Comparison of ENCODE assay signal across 16 mouse cellular contexts in the genomic region with DNA sequence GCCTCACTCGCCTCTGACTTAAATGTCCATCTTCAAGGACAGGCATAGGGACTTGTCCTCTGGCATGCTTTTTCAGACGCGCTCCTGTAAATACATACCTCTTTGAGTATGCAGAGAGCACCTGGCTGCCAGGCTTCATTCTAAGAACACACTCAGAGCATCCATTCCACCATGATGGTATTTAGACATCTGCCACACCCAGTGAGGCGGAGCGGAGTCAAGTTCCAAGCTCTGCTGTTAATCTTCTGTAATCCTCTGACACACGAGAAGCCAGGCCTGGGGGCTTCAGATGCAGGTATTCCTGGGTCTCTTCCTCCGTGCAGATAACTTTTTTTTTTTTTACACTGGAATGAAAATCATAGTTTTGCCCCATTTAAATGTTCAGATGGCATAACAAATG. TPM values are rescaled to one million over a fixed set of nuclear protein-coding genes. Genes with fewer than 3 reads are reported as not detected.
DNase-seq lines count a peak whose midpoint lies in the region; ATAC-seq and TF ChIP-seq lines count a peak whose summit lies in the region.
"Had no signal": no experiment of that assay in that cellular context is flagged by ENCODE, and none has a peak within 500 bp of the region (broad histone marks: within the 10 kb centered on the region; RNA-seq: fewer than 3 reads in every experiment).

No protein-coding gene starts in this region.

- H3K9ac ChIP-seq in kidney, embryonic 16.5 days (replicated peaks; ENCODE audit: low read length), result no peak overlapping the region
- no peak overlapping the region for H3K9ac ChIP-seq in kidney, embryonic 14.5 days (ENCODE audit: low read depth, low read length)
- H3K9ac ChIP-seq in embryonic facial prominence, embryonic 13.5 days, result no peak overlapping the region
- no peak overlapping the region for H3K9ac ChIP-seq in limb, embryonic 14.5 days (ENCODE audit: low read depth, low read length, severe bottlenecking)
- 0 out of 2 replicates have a peak overlapping the region, but pooled peaks have one; percentile 32 for H3K9ac ChIP-seq in stomach, embryonic 16.5 days (ENCODE audit: low read length)
- H3K9ac ChIP-seq: forebrain, postnatal 0 days; hindbrain, embryonic 13.5 days had no signal

- H3K9me3 ChIP-seq in kidney, embryonic 16.5 days (ENCODE audit: low read length), result no peaks in the 10 kb centered on the region
- no peaks in the 10 kb centered on the region for H3K9me3 ChIP-seq in kidney, embryonic 14.5 days (ENCODE audit: control insufficient read depth, low read length)
- no peaks in the 10 kb centered on the region for H3K9me3 ChIP-seq in embryonic facial prominence, embryonic 13.5 days
- no peaks in the 10 kb centered on the region for H3K9me3 ChIP-seq in limb, embryonic 14.5 days (ENCODE audit: control insufficient read depth, low read length)
- H3K9me3 ChIP-seq in stomach, embryonic 16.5 days (replicated peaks; ENCODE audit: control insufficient read depth, low read length), result no peaks in the 10 kb centered on the region
- H3K9me3 ChIP-seq: hindbrain, embryonic 13.5 days had no signal

- peak; percentile 46 for DNase-seq in limb, embryonic 14.5 days (ENCODE audit: low spot score)
- no peak for DNase-seq in right cerebral cortex, postnatal 4 days
- no peak for DNase-seq in T-cell, adult 2 months (ENCODE audit: low spot score)
- no peak for DNase-seq in cerebellum, adult 11-12 months
- DNase-seq: adrenal gland, postnatal 25 days; B cell, adult 2 months; cerebellum, postnatal 14 days; forebrain, postnatal 0 days; heart, adult 2 months; midbrain, embryonic 14.5 days; thymus, adult 2 months had no signal

- WGBS in kidney, embryonic 16.5 days, result 51% methylated on average over 7 of the region's 7 CpGs
- 48% methylated on average over 7 of the region's 7 CpGs for WGBS in kidney, embryonic 14.5 days
- WGBS in embryonic facial prominence, embryonic 13.5 days, result 37% methylated on average over 7 of the region's 7 CpGs
- WGBS in limb, embryonic 14.5 days, result 45% methylated on average over 7 of the region's 7 CpGs
- 47% methylated on average over 7 of the region's 7 CpGs for WGBS in stomach, embryonic 16.5 days

- no peaks in the 10 kb centered on the region for H3K27me3 ChIP-seq in kidney, embryonic 16.5 days (ENCODE audit: insufficient read depth, low read length)
- no peaks in the 10 kb centered on the region for H3K27me3 ChIP-seq in kidney, embryonic 14.5 days (ENCODE audit: control insufficient read depth, insufficient read depth, low read length)
- H3K27me3 ChIP-seq in embryonic facial prominence, embryonic 13.5 days, result no peaks in the 10 kb centered on the region
- no peaks in the 10 kb centered on the region for H3K27me3 ChIP-seq in limb, embryonic 14.5 days (ENCODE audit: control insufficient read depth, insufficient read depth, low read length)
- no peaks in the 10 kb centered on the region for H3K27me3 ChIP-seq in stomach, embryonic 16.5 days (ENCODE audit: control insufficient read depth, insufficient read depth, low read length)

- no peak overlapping the region for H3K27ac ChIP-seq in kidney, embryonic 16.5 days (ENCODE audit: low read length)
- H3K27ac ChIP-seq in kidney, embryonic 14.5 days (ENCODE audit: low read depth, low read length), result no peak overlapping the region
- H3K27ac ChIP-seq in embryonic facial prominence, embryonic 13.5 days, result peak overlapping the region; percentile 35
- no peak overlapping the region for H3K27ac ChIP-seq in limb, embryonic 14.5 days (replicated peaks; ENCODE audit: low read depth, low read length)
- H3K27ac ChIP-seq in stomach, embryonic 16.5 days (ENCODE audit: low read length), result peak overlapping the region; percentile 72
- H3K27ac ChIP-seq: heart, adult 2 months; hindbrain, embryonic 13.5 days had no signal

- no peak for TF ChIP-seq POLR2A in limb, embryonic 14.5 days (IDR thresholded peaks at IDR 0.05; ENCODE audit: borderline replicate concordance, extremely low read depth, insufficient read depth, insufficient read length)

- no peak for ATAC-seq in kidney, embryonic 16.5 days (ENCODE audit: low FRiP score, low TSS enrichment)
- no peak; the same call in 1 of the 2 replicates for ATAC-seq in kidney, embryonic 14.5 days (ENCODE audit: low FRiP score, low TSS enrichment)
- ATAC-seq in embryonic facial prominence, embryonic 13.5 days (ENCODE audit: insufficient number of reproducible peaks, insufficient read depth, low FRiP score, low TSS enrichment, low read depth), result no peak
- no peak for ATAC-seq in limb, embryonic 14.5 days (ENCODE audit: low FRiP score, low read depth)
- ATAC-seq in stomach, embryonic 16.5 days (ENCODE audit: insufficient read depth, low FRiP score), result no peak
- ATAC-seq: forebrain, postnatal 0 days had no signal

- H3K4me1 ChIP-seq in kidney, embryonic 16.5 days (ENCODE audit: insufficient read depth, low read length), result peaks cover 24% of the 10 kb centered on the region
- peaks cover 18% of the 10 kb centered on the region; the same call in 1 of the 2 replicates for H3K4me1 ChIP-seq in kidney, embryonic 14.5 days (ENCODE audit: control insufficient read depth, insufficient read depth, low read length)
- peaks cover 41% of the 10 kb centered on the region for H3K4me1 ChIP-seq in embryonic facial prominence, embryonic 13.5 days
- H3K4me1 ChIP-seq in limb, embryonic 14.5 days (ENCODE audit: control insufficient read depth, insufficient read depth, low read length), result peaks cover 16% of the 10 kb centered on the region
- peaks cover 12% of the 10 kb centered on the region for H3K4me1 ChIP-seq in stomach, embryonic 16.5 days (ENCODE audit: control insufficient read depth, insufficient read depth, low read length)

- H3K36me3 ChIP-seq in kidney, embryonic 16.5 days (ENCODE audit: insufficient read depth, low read length), result no peaks in the 10 kb centered on the region
- H3K36me3 ChIP-seq in kidney, embryonic 14.5 days (ENCODE audit: control insufficient read depth, insufficient read depth, low read length), result no peaks in the 10 kb centered on the region
- no peaks in the 10 kb centered on the region for H3K36me3 ChIP-seq in embryonic facial prominence, embryonic 13.5 days
- no peaks in the 10 kb centered on the region for H3K36me3 ChIP-seq in limb, embryonic 14.5 days (ENCODE audit: control insufficient read depth, insufficient read depth, low read length)
- no peaks in the 10 kb centered on the region for H3K36me3 ChIP-seq in stomach, embryonic 16.5 days (ENCODE audit: control insufficient read depth, insufficient read depth, low read length)
- H3K36me3 ChIP-seq: hindbrain, embryonic 13.5 days had no signal

- no peak overlapping the region for H3K4me3 ChIP-seq in kidney, embryonic 16.5 days (ENCODE audit: low read length)
- H3K4me3 ChIP-seq in kidney, embryonic 14.5 days (ENCODE audit: low read length), result no peak overlapping the region
- H3K4me3 ChIP-seq in embryonic facial prominence, embryonic 13.5 days, result no peak overlapping the region
- H3K4me3 ChIP-seq in limb, embryonic 14.5 days (replicated peaks; ENCODE audit: low read length), result no peak overlapping the region
- H3K4me3 ChIP-seq in stomach, embryonic 16.5 days (replicated peaks; ENCODE audit: low read length), result peak overlapping the region; percentile 12; the same call in 1 of the 2 replicates
- H3K4me3 ChIP-seq: heart, adult 2 months; hindbrain, embryonic 13.5 days had no signal

- peak overlapping the region; percentile 26 for H3K4me2 ChIP-seq in kidney, embryonic 16.5 days (replicated peaks; ENCODE audit: low read depth, low read length)
- H3K4me2 ChIP-seq in kidney, embryonic 14.5 days (replicated peaks; ENCODE audit: low read depth, low read length), result no peak overlapping the region
- no peak overlapping the region for H3K4me2 ChIP-seq in embryonic facial prominence, embryonic 13.5 days
- no peak overlapping the region for H3K4me2 ChIP-seq in limb, embryonic 14.5 days (replicated peaks; ENCODE audit: low read depth, low read length, severe bottlenecking)
- H3K4me2 ChIP-seq in stomach, embryonic 16.5 days (ENCODE audit: low read depth, low read length), result peak overlapping the region; percentile 34; the same call in 1 of the 2 replicates
- H3K4me2 ChIP-seq: hindbrain, embryonic 13.5 days had no signal

RNA-seq across cellular contexts. Expression of a gene that starts 32.4 kb away (rescaled TPM):
- polyA plus RNA-seq in kidney, embryonic 16.5 days (2015; fragmentation: Nextera tagmentation; extraction: Ambion mirVana), result 106 and 122 TPM in 2 replicates
- polyA plus RNA-seq in kidney, embryonic 14.5 days (2014; fragmentation: Nextera tagmentation; extraction: Ambion mirVana), result 134 and 136 TPM in 2 replicates
- 130 and 135 TPM in 2 replicates for polyA plus RNA-seq in embryonic facial prominence, embryonic 13.5 days (2015; fragmentation: Nextera tagmentation; extraction: Ambion mirVana)
- polyA plus RNA-seq in limb, embryonic 14.5 days (2012; rRNA removed), result 23.3 and 43.3 TPM in 2 replicates
- 96.4 and 109 TPM in 2 replicates for polyA plus RNA-seq in limb, embryonic 14.5 days (2014; fragmentation: Nextera tagmentation; extraction: Ambion mirVana)
- 94.1 and 101 TPM in 2 replicates for polyA plus RNA-seq in stomach, embryonic 16.5 days (2015; fragmentation: Nextera tagmentation; extraction: Ambion mirVana)

Comparison
In these comparisons a context has a peak if more than half of its experiments do, and no peak if none do; other contexts are left out.
1. H3K4me2 ChIP-seq: peak in kidney, embryonic 16.5 days (single experiment) and stomach, embryonic 16.5 days (single experiment); none in kidney, embryonic 14.5 days (single experiment), embryonic facial prominence, embryonic 13.5 days (single experiment) and limb, embryonic 14.5 days (single experiment).
2. H3K27ac ChIP-seq: peak in embryonic facial prominence, embryonic 13.5 days (single experiment) and stomach, embryonic 16.5 days (single experiment); none in kidney, embryonic 16.5 days (single experiment), kidney, embryonic 14.5 days (single experiment) and limb, embryonic 14.5 days (single experiment).